Comparison of ENCODE assay signal across 23 mouse cellular contexts in genomic region chr4:31337980-31338379, GRCm38 (mm10).
DNase-seq lines count a peak whose midpoint lies in the region; ATAC-seq and TF ChIP-seq lines count a peak whose summit lies in the region.
"Had no signal": no experiment of that assay in that cellular context is flagged by ENCODE, and none has a peak within 500 bp of the region (broad histone marks: within the 10 kb centered on the region; RNA-seq: fewer than 3 reads in every experiment).

No protein-coding gene starts in this region.

- 0 out of 2 replicates have a peak, but pooled peaks cover 3% of the 10 kb centered on the region for H3K4me1 ChIP-seq in hindbrain, embryonic 10.5 days (replicated peaks)
- H3K4me1 ChIP-seq in hindbrain, postnatal 0 days (ENCODE audit: insufficient read depth, low read length), result no peaks in the 10 kb centered on the region
- H3K4me1 ChIP-seq in hindbrain, embryonic 11.5 days (replicated peaks; ENCODE audit: control insufficient read depth, insufficient read depth, low read length), result no peaks in the 10 kb centered on the region
- H3K4me1 ChIP-seq in limb, embryonic 10.5 days, result peaks cover 13% of the 10 kb centered on the region
- H3K4me1 ChIP-seq: liver, embryonic 13.5 days; megakaryocyte, embryonic 14.5 days had no signal

- H3K9ac ChIP-seq in hindbrain, postnatal 0 days (replicated peaks; ENCODE audit: low read length), result no peak overlapping the region
- H3K9ac ChIP-seq in hindbrain, embryonic 11.5 days (ENCODE audit: low read depth, low read length), result no peak overlapping the region
- H3K9ac ChIP-seq: limb, embryonic 13.5 days; liver, embryonic 13.5 days had no signal

- no peak for DNase-seq in hindbrain, embryonic 10.5 days (ENCODE audit: low spot score)
- DNase-seq in hindbrain, postnatal 0 days (ENCODE audit: low spot score), result no peak
- DNase-seq in brain, embryonic 14.5 days (ENCODE audit: low read depth), result peak; percentile 29
- no peak for DNase-seq in hindbrain, embryonic 11.5 days (ENCODE audit: low spot score)
- DNase-seq in limb, embryonic 10.5 days (ENCODE audit: low spot score), result no peak
- DNase-seq in kidney, postnatal 10 days, result no peak
- no peak for DNase-seq in testis, postnatal 10 days (ENCODE audit: low spot score)
- DNase-seq: adrenal gland, adult 8-10 months; cerebellum, adult 18-20 months; cerebellum, postnatal 25 days; gastrocnemius, postnatal 10 days; heart, adult 11 months; kidney, postnatal 36 days; layer of hippocampus, postnatal 36 days; liver, embryonic 13.5 days; lung, adult 2 months; lung, postnatal 36 days had no signal

- WGBS in hindbrain, embryonic 10.5 days, result 50% methylated on average over 4 of the region's 4 CpGs
- 53% methylated on average over 4 of the region's 4 CpGs for WGBS in hindbrain, postnatal 0 days
- WGBS in hindbrain, embryonic 11.5 days, result 48% methylated on average over 4 of the region's 4 CpGs
- 55% methylated on average over 4 of the region's 4 CpGs for WGBS in limb, embryonic 10.5 days

- no peaks in the 10 kb centered on the region for H3K36me3 ChIP-seq in hindbrain, embryonic 10.5 days
- H3K36me3 ChIP-seq in hindbrain, postnatal 0 days (ENCODE audit: insufficient read depth, low read length), result no peaks in the 10 kb centered on the region
- H3K36me3 ChIP-seq in hindbrain, embryonic 11.5 days (ENCODE audit: control insufficient read depth, insufficient read depth, low read length), result no peaks in the 10 kb centered on the region
- H3K36me3 ChIP-seq in limb, embryonic 10.5 days, result no peaks in the 10 kb centered on the region
- H3K36me3 ChIP-seq: embryonic facial prominence, embryonic 10.5 days; limb, embryonic 13.5 days; liver, embryonic 13.5 days had no signal

- no peak for TF ChIP-seq CTCF in hindbrain, postnatal 0 days (IDR thresholded peaks at IDR 0.05; ENCODE audit: low read depth)
- no peak for TF ChIP-seq CTCF in brain, embryonic 14.5 days (IDR thresholded peaks at IDR 0.05; ENCODE audit: borderline replicate concordance, extremely low read depth, insufficient read depth, insufficient read length)

- no peak for ATAC-seq in hindbrain, postnatal 0 days
- ATAC-seq in hindbrain, embryonic 11.5 days (ENCODE audit: low FRiP score), result 0 out of 2 replicates have a peak, but pooled peaks have one; percentile 40
- ATAC-seq: activated CD4-positive, CD25-positive, alpha-beta regulatory T cell, adult 4 months; intestine, embryonic 16.5 days had no signal

- no peak overlapping the region for H3K4me3 ChIP-seq in hindbrain, embryonic 10.5 days
- no peak overlapping the region for H3K4me3 ChIP-seq in hindbrain, postnatal 0 days (ENCODE audit: low read length)
- no peak overlapping the region for H3K4me3 ChIP-seq in hindbrain, embryonic 11.5 days (ENCODE audit: low read depth, low read length)
- H3K4me3 ChIP-seq in limb, embryonic 10.5 days, result no peak overlapping the region
- H3K4me3 ChIP-seq: embryonic facial prominence, embryonic 10.5 days; limb, embryonic 13.5 days; liver, embryonic 13.5 days; megakaryocyte, embryonic 14.5 days had no signal

- TF ChIP-seq POLR2A in brain, embryonic 14.5 days (IDR thresholded peaks at IDR 0.05; ENCODE audit: borderline replicate concordance, extremely low read depth, insufficient read depth, insufficient read length, poor library complexity, severe bottlenecking), result no peak

- H3K27ac ChIP-seq in hindbrain, embryonic 10.5 days, result 0 out of 2 replicates have a peak overlapping the region, but pooled peaks have one; percentile 35
- H3K27ac ChIP-seq in hindbrain, postnatal 0 days, result no peak overlapping the region
- H3K27ac ChIP-seq in hindbrain, embryonic 11.5 days (ENCODE audit: low read depth, low read length), result no peak overlapping the region
- peak overlapping the region; percentile 37; the same call in 1 of the 2 replicates for H3K27ac ChIP-seq in limb, embryonic 10.5 days
- H3K27ac ChIP-seq: embryonic facial prominence, embryonic 10.5 days; limb, embryonic 13.5 days; liver, embryonic 13.5 days had no signal

- no peak overlapping the region for H3K4me2 ChIP-seq in hindbrain, postnatal 0 days (ENCODE audit: low read depth, low read length)
- H3K4me2 ChIP-seq in hindbrain, embryonic 11.5 days (replicated peaks; ENCODE audit: low read depth, low read length), result no peak overlapping the region
- H3K4me2 ChIP-seq: heart, embryonic 11.5 days; limb, embryonic 13.5 days; liver, embryonic 13.5 days had no signal

- H3K9me3 ChIP-seq in hindbrain, embryonic 10.5 days, result no peaks in the 10 kb centered on the region
- H3K9me3 ChIP-seq in hindbrain, postnatal 0 days (ENCODE audit: low read length), result no peaks in the 10 kb centered on the region
- no peaks in the 10 kb centered on the region for H3K9me3 ChIP-seq in hindbrain, embryonic 11.5 days (ENCODE audit: control insufficient read depth, low read length)
- H3K9me3 ChIP-seq in limb, embryonic 10.5 days (replicated peaks), result no peaks in the 10 kb centered on the region
- H3K9me3 ChIP-seq: embryonic facial prominence, embryonic 10.5 days; limb, embryonic 13.5 days; liver, embryonic 13.5 days had no signal

- no peaks in the 10 kb centered on the region for H3K27me3 ChIP-seq in hindbrain, embryonic 10.5 days (ENCODE audit: insufficient read depth, poor library complexity, severe bottlenecking)
- H3K27me3 ChIP-seq in hindbrain, postnatal 0 days (ENCODE audit: insufficient read depth, low read length), result no peaks in the 10 kb centered on the region
- no peaks in the 10 kb centered on the region for H3K27me3 ChIP-seq in hindbrain, embryonic 11.5 days (ENCODE audit: control insufficient read depth, insufficient read depth, low read length)
- H3K27me3 ChIP-seq in limb, embryonic 10.5 days (ENCODE audit: low read depth, poor library complexity, severe bottlenecking), result no peaks in the 10 kb centered on the region
- H3K27me3 ChIP-seq: limb, embryonic 13.5 days; liver, embryonic 13.5 days; megakaryocyte, embryonic 14.5 days had no signal

Comparison
In these comparisons a context has a peak if more than half of its experiments do, and no peak if none do; other contexts are left out.
1. H3K27ac ChIP-seq: peak in hindbrain, embryonic 10.5 days (single experiment) and limb, embryonic 10.5 days (single experiment); none in hindbrain, postnatal 0 days (single experiment) and hindbrain, embryonic 11.5 days (single experiment).